Mouse (Mus musculus) urinary bladder, postnatal 0 days (tissue): ENCODE data around the gene Krt33b. TPM values are rescaled to one million over a fixed set of nuclear protein-coding genes. Genes with fewer than 3 reads are reported as not detected.

ENCODE experiments used
- polyA plus RNA-seq: library from polyadenylated mRNA; unstranded; fragments of >200 nt; fragmentation: Nextera tagmentation; extraction: Ambion mirVana; gene quantifications from 2 replicates; pipeline ENCODE4 v1.2.1, GENCODE M21; 2015

Gene Krt33b
- polyA plus RNA-seq, result 0.07 TPM in 1 of 2 replicates, not detected in the other

DNA sequence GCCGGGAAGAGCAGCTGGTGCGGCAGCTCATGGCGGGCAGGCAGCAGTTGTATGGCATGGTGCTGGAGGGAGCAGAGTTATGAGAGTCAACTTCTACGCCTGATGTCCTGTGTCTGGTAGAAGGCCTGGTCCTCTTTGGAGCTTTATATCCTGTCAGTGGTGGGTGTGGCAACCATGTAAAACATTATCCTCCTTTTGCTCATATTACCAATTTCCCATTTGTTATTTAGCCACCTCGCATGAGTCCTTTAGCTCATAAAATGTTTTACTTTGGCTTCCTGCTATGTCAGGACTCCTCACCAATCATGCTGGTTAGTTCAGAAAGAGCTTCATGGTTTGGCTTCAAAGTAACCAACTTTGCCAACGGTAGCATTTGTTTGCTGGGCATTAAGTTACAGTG is at the start of gene Krt33b:
Gene Krt33b, minus strand, starts transcription at position 101 of the 400 bp plus-strand sequence.

DNA sequence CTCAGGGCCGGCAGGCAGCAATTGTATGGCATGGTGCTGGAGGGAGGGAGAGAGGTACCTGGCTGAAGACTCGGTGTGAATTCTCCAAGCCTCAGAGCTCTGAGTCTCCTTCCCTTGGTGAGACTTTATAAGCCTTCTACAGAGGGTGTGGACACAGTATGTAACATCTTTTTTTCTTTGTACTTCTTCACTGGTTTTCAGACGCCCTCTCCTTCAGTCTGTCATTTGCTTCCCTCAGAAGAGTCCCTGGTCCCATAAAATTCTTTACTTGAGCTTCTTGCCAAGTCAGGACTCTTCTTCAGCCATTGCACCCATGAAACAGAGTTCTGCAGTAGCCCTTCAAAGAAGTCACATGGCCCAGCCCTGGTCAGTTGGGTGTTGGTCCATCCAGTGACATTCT is 20.8 kb upstream of the Krt33b start, which contains the start of gene Krt31:
Gene Krt31, minus strand, starts transcription at position 101 of the 400 bp plus-strand sequence.

GRCm38 (mm10) chr11:100041454-100041853 is 11.8 kb upstream of the Krt33b start, which contains the start of gene Krt34:
Krt34 (minus strand) TSS chr11:100041554.

GRCm38 (mm10) chr11:100016112-100016511 is 13.6 kb downstream of the Krt33b start, which contains the start of gene Krt33a:
Krt33a (minus strand) TSS chr11:100016212.

DNA sequence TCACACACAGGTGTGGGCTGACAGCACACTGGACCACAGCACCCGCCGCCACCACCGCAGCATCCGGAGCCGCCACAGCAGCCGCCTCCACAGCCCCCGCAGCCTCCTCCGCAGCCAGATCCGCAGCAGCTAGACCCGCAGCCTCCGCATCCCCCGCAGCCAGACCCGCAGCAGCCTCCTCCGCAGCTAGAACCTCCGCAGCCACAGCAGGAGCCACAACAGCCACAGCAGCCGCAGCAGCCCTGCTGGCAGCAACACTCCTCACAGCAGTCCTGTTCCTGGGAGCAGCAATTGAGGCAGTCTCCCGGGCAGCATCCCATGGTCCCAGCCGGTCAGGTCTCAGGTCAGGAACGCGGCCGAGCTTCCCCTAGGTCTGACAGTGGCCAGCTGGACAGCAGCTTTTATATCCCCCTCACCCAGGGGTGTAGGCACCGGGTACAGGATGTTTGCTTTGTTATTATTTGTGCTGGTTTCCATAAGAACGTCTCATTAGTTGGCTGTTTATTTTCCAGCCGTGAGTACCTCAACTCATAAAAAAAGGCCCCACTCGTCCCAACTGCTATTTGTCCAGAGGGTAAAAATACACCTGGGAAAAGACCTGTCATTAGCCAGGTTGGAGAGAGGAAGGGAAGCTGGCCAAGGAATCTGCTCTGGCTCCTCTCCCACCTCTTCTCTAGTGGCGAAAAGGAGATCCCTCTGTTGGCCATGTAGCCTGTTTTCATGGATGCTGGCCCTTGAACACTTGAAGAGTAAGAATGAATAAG is 35.9 kb downstream of the Krt33b start, which contains the start of gene Krtap17-1:
Gene Krtap17-1, minus strand, starts transcription at position 375 of the 764 bp plus-strand sequence.

DNA sequence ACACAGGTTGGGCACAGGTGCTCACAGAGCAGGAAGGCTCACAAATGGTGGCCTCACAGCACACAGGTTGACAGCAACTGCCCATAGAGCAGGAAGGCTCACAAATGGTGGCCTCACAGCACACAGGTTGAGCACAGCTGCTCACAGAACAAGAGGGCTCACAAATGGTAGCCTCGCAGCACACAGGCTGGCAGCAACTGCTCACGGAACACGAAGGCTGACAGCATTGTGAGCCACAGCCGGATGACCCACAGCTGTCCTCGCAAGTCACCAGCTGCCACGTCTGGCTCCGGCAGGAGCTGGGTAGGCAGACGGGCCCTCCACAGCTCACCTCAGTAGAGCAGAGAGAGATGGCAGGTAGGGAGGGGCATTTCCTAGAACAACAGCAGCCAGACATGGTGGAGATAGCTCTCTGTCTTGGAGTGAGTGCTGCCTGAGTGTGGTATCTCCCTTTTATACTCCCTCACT is 43.5 kb downstream of the Krt33b start, which contains the start of gene Krtap16-1:
Gene Krtap16-1, minus strand, starts transcription at position 418 of the 468 bp plus-strand sequence.

DNA sequence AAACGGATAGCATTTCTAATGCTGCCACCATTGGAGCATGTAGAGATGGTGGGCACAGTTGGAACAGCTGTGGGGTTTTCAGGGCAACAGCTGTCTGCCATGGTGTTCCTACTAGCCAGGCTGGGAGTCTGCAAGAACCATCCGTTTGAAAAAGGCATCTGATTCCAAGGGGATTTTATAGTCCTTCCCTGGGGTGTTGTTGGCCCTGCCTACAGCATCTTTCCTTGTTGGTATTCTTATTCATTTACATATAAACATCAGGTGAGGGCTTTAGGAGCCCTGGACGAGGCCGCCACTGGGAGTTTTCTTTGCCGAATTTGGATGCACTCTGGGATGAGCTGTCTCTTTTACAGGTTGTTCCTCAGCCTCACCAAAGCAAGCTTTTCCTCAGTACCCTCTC is 50.7 kb downstream of the Krt33b start, which contains the start of gene Krtap29-1:
Gene Krtap29-1, minus strand, starts transcription at position 101 of the 400 bp plus-strand sequence.

Other genes with a start within 250 kb of the Krt33b start
- not detected in 2 replicates for gene Krtap4-8, start 249.2 kb downstream of the Krt33b start, polyA plus RNA-seq
- not detected in 2 replicates for gene Krtap4-9, start 244.7 kb downstream of the Krt33b start, polyA plus RNA-seq
- not detected in 2 replicates for gene Gm11596, start 236.4 kb downstream of the Krt33b start, polyA plus RNA-seq
- not detected in 2 replicates for gene Gm11569, start 230.9 kb downstream of the Krt33b start, polyA plus RNA-seq
- not detected in 2 replicates for gene Gm11554, start 225.4 kb downstream of the Krt33b start, polyA plus RNA-seq
- not detected in 2 replicates for gene Krtap4-13, start 220.0 kb downstream of the Krt33b start, polyA plus RNA-seq
- not detected in 2 replicates for gene Gm11564, start 214.2 kb downstream of the Krt33b start, polyA plus RNA-seq
- gene 2300003K06Rik, start 191.8 kb downstream of the Krt33b start, polyA plus RNA-seq, result not detected in 2 replicates
- gene Krtap4-16, start 178.3 kb downstream of the Krt33b start, polyA plus RNA-seq, result not detected in 2 replicates
- not detected in 2 replicates for gene Gm11568, start 172.0 kb downstream of the Krt33b start, polyA plus RNA-seq
- not detected in 2 replicates for gene Gm11559, start 165.4 kb downstream of the Krt33b start, polyA plus RNA-seq
- gene Krtap9-1, start 156.5 kb downstream of the Krt33b start, polyA plus RNA-seq, result not detected in 2 replicates
- gene Gm11567, start 150.7 kb downstream of the Krt33b start, polyA plus RNA-seq, result not detected in 2 replicates
- gene Krtap31-1, start 121.9 kb downstream of the Krt33b start, polyA plus RNA-seq, result not detected in 2 replicates
- gene Gm11565, start 115.1 kb downstream of the Krt33b start, polyA plus RNA-seq, result not detected in 2 replicates
- gene Krtap31-2, start 93.6 kb downstream of the Krt33b start, polyA plus RNA-seq, result not detected in 2 replicates
- gene Krtap9-5, start 81.4 kb downstream of the Krt33b start, polyA plus RNA-seq, result not detected in 2 replicates
- not detected in 2 replicates for gene Krtap29-1, start 50.8 kb downstream of the Krt33b start, polyA plus RNA-seq
- not detected in 2 replicates for gene Krtap16-1, start 43.3 kb downstream of the Krt33b start, polyA plus RNA-seq
- gene Krtap17-1, start 35.9 kb downstream of the Krt33b start, polyA plus RNA-seq, result not detected in 2 replicates
- 0.12 TPM in 1 of 2 replicates, not detected in the other for gene Krt33a, start 13.7 kb downstream of the Krt33b start, polyA plus RNA-seq
- not detected in 2 replicates for gene Krt34, start 11.7 kb upstream of the Krt33b start, polyA plus RNA-seq
- not detected in 2 replicates for gene Krt31, start 20.7 kb upstream of the Krt33b start, polyA plus RNA-seq
- gene Krt32, start 58.4 kb upstream of the Krt33b start, polyA plus RNA-seq, result not detected in 2 replicates
- gene Krt35, start 66.4 kb upstream of the Krt33b start, polyA plus RNA-seq, result not detected in 2 replicates
- gene Krt36, start 75.8 kb upstream of the Krt33b start, polyA plus RNA-seq, result 0.10 and 0.16 TPM in 2 replicates
- 1.4 and 1.9 TPM in 2 replicates for gene Krt13, start 91.7 kb upstream of the Krt33b start, polyA plus RNA-seq
- 795 and 814 TPM in 2 replicates for gene Krt15, start 106.1 kb upstream of the Krt33b start, polyA plus RNA-seq
- gene Krt19, start 118.8 kb upstream of the Krt33b start, polyA plus RNA-seq, result 788 and 849 TPM in 2 replicates
- gene Krt9, start 163.4 kb upstream of the Krt33b start, polyA plus RNA-seq, result not detected in 2 replicates
- 230 and 251 TPM in 2 replicates for gene Krt14, start 177.7 kb upstream of the Krt33b start, polyA plus RNA-seq
- gene Krt16, start 219.0 kb upstream of the Krt33b start, polyA plus RNA-seq, result not detected in 2 replicates
- 4.6 and 5.2 TPM in 2 replicates for gene Krt17, start 231.2 kb upstream of the Krt33b start, polyA plus RNA-seq
- not detected in 2 replicates for gene Krt42, start 240.0 kb upstream of the Krt33b start, polyA plus RNA-seq